Mouse (Mus musculus) embryonic fibroblast, embryonic 13.5 days (primary cell): ENCODE results near the gene Gm19426. TPM values are rescaled to one million over a fixed set of nuclear protein-coding genes. Genes with fewer than 3 reads are reported as not detected.

Experiments used
- H3K27ac ChIP-seq: 2 replicates; pipeline ENCODE4 v1.5.1; 2012; ENCODE audit warnings: low read length, control low read depth, inconsistent platforms; ENCODE audit not compliant: insufficient read depth
- H3K4me1 ChIP-seq: 2 replicates; pipeline ENCODE4 v1.6.1; 2011; ENCODE audit warnings: low read length; ENCODE audit not compliant: control insufficient read depth, insufficient read depth
- H3K4me3 ChIP-seq: 2 replicates; pipeline ENCODE4 v1.5.1; 2011; ENCODE audit warnings: mild to moderate bottlenecking, control low read depth, low read length; ENCODE audit not compliant: insufficient read depth
- CTCF ChIP-seq: IDR thresholded peaks from 2 replicates; pipeline ENCODE4 v1.5.1; 2011; ENCODE audit warnings: mild to moderate bottlenecking, control low read depth, low read length, moderate library complexity, borderline replicate concordance; ENCODE audit not compliant: insufficient read depth
- POLR2A ChIP-seq: IDR thresholded peaks from 2 replicates; pipeline ENCODE4 v1.6.1; 2011; ENCODE audit warnings: low read depth, mild to moderate bottlenecking, control low read depth, low read length, moderate library complexity
- polyA plus RNA-seq: library from polyadenylated mRNA; stranded (reverse); fragments of >200 nt; gene quantifications from 2 replicates; pipeline ENCODE4 v1.2.4, GENCODE M21; 2011; ENCODE audit warnings: low read depth; ENCODE audit not compliant: missing spikeins, insufficient read length

Gene Gm19426
- polyA plus RNA-seq, 1 experiment, result 2.7 TPM

GRCm38 (mm10) chr2:84775241-84775640 is 31.8 kb upstream of the Gm19426 start, which contains the start of gene Serping1:
Serping1 (minus strand) TSS chr2:84775444.
- no peaks in the 10 kb centered on the region for H3K4me1 ChIP-seq
- no peak within 1 kb of the TSS for H3K27ac ChIP-seq
- H3K4me3 ChIP-seq, result no peak within 1 kb of the TSS
- TF ChIP-seq POLR2A, result no peak
- no peak for TF ChIP-seq CTCF

GRCm38 (mm10) chr2:84774751-84775150 is 31.3 kb upstream of the Gm19426 start:
- Histone ChIP-seq H3K27ac (no peak overlapping the region), H3K4me3 (no peak overlapping the region), H3K4me1 (no peaks in the 10 kb centered on the region)
- TF ChIP-seq CTCF (no peak), POLR2A (peak; percentile 27)

GRCm38 (mm10) chr2:84773195-84773594 is 29.7 kb upstream of the Gm19426 start:
- no peak for TF ChIP-seq POLR2A
- Histone ChIP-seq H3K27ac (no peak overlapping the region), H3K4me1 (no peaks in the 10 kb centered on the region), H3K4me3 (no peak overlapping the region)

- H3K4me3 ChIP-seq, result no peak overlapping the region
- TF ChIP-seq POLR2A (no peak), CTCF (no peak)
- H3K27ac ChIP-seq, result no peak overlapping the region
- no peaks in the 10 kb centered on the region for H3K4me1 ChIP-seq
These were observed 29.0 kb upstream of the Gm19426 start for GRCm38 (mm10) chr2:84772454-84772853.

DNA sequence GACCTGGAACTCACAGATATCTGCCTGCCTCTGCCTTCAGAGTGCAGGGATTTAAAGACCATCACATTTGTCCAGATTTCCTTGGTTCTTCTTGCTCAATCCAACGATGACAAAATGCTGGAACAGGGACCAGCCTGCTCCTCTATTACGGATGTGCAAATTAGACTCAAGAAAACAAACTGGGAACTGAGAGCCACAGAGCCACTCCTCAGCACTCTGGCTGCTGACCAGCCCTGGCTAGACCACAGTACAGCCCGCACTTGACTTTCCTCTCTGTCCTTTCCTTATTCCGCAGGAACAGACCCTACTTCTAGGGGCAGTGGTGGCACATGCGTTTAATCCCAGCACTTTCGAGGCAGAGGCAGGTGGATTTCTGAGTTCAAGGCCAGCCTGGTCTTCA is 27.0 kb upstream of the Gm19426 start:
- Histone ChIP-seq H3K4me3 (no peak overlapping the region), H3K27ac (no peak overlapping the region), H3K4me1 (no peaks in the 10 kb centered on the region)
- TF ChIP-seq POLR2A (no peak), CTCF (no peak)

DNA sequence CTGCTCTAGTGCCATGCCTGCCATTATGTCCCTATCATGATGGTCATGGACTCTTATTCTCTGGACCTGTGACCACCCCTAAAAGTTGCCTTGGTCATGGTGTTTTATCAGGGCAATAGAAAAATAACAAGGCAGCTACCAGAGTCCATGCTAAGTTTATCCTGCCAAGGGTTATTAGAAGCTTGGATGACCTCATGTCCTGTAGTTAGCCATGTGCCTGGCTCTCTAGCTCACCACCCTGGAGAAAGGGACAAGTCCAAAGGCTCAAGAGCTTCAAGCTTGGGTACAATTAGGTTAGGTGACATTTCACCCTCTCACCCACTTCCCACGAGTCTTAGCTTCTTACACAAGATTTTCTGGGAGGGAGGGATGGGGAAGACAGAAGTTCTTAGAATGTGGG is 19.4 kb upstream of the Gm19426 start:
- Histone ChIP-seq H3K4me1 (no peaks in the 10 kb centered on the region), H3K27ac (no peak overlapping the region), H3K4me3 (no peak overlapping the region)
- TF ChIP-seq CTCF (no peak), POLR2A (no peak)

GRCm38 (mm10) chr2:84762295-84762694 is 18.8 kb upstream of the Gm19426 start:
- no peak for TF ChIP-seq CTCF
- TF ChIP-seq POLR2A, result no peak
- no peak overlapping the region for H3K27ac ChIP-seq
- no peaks in the 10 kb centered on the region for H3K4me1 ChIP-seq
- no peak overlapping the region for H3K4me3 ChIP-seq

GRCm38 (mm10) chr2:84761840-84762239 is 18.4 kb upstream of the Gm19426 start:
- Histone ChIP-seq H3K27ac (no peak overlapping the region), H3K4me1 (no peaks in the 10 kb centered on the region), H3K4me3 (no peak overlapping the region)
- no peak for TF ChIP-seq POLR2A
- no peak for TF ChIP-seq CTCF

DNA sequence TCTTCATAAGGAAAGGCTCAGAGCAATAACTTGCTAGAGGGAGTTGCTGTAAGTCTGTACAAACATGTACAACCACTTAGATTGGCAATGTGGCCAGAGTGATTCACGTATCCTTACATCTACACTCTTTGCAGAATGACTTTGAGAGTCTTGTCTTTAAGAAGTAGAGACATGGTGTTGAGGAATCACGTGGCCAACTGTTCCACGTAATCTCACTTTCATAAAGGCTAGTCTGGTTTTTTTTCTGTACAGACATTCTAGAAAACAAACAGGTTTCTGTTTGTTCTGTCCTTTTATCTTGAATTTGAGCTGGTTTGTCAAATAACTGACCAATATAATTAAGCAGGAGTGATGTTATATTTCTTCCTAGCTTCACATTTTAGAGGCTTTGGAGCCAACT is 17.9 kb upstream of the Gm19426 start:
- no peak overlapping the region for H3K27ac ChIP-seq
- TF ChIP-seq CTCF (no peak), POLR2A (no peak)
- H3K4me3 ChIP-seq, result no peak overlapping the region
- H3K4me1 ChIP-seq, result no peaks in the 10 kb centered on the region

DNA sequence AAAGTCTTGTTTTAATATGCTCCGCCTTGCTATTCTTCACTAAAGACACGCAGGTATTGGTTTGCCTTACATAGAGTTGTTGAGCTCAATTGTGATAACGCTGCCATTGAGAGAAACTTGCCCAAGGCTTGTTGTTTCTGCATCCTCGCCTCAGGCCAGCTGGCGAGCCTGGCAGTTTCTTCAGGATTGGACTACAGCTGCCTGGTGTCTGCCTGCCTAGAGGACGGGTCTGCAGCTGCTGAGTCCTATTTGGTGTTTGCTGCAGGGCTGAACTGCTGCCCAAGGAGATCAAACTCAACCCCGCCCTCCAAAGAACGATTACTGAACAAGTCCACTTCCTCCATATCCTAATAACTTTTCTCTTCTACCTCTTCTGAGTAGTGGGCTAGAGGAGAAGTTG is 17.3 kb upstream of the Gm19426 start:
- H3K27ac ChIP-seq, result no peak overlapping the region
- H3K4me3 ChIP-seq, result no peak overlapping the region
- TF ChIP-seq POLR2A (no peak), CTCF (no peak)
- no peaks in the 10 kb centered on the region for H3K4me1 ChIP-seq

DNA sequence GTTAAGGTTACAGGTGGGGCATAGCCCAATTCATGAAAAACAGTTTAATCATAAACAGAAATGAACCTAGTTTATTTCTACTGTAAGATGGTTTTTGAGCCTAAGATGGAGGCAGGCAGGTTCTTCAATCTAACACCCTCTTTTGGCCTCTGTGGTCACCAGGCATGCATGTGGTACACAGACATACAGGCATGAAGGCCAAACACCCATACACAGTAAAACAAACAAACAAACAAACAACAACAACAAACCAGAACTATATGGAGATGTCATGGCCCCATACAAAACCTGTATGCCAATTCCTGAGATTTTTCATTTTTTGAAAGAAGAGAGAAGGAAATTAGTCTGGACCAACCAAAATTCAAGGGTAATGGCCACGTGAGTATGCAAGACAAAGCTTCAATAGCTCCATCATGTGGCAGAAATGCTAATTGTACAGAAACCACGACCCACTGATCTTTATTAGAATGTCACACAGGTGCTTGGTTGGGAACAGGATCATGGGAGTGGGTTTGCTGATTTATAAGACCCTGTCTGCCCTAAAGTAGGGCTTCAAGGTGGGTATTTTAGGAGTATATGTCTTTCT is 15.2 kb upstream of the Gm19426 start:
- H3K4me3 ChIP-seq, result no peak overlapping the region
- no peak overlapping the region for H3K27ac ChIP-seq
- TF ChIP-seq CTCF, result no peak
- no peak for TF ChIP-seq POLR2A
- no peaks in the 10 kb centered on the region for H3K4me1 ChIP-seq
